ENCODE assay signal across 8 mouse cellular contexts in the genomic region with DNA sequence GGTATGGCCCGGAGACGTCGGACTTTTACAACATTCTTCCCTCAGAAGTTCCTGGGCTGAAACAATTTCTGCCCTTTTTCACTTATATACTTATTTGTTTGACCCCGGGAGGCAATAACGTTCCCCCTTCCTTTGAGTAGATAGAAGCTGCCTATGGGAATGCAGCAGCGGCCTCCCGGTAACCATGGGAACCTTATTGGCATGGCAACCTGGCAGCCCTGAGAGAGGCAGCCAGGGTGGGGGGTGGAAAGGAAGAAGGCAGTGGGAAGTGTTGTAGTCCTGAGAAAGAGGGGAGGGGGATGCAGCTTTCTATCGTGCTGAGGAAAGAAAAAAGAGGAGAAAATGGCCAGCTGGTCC. TPM values are rescaled to one million over a fixed set of nuclear protein-coding genes. Genes with fewer than 3 reads are reported as not detected.
DNase-seq lines count a peak whose midpoint lies in the region; ATAC-seq and TF ChIP-seq lines count a peak whose summit lies in the region.

Gene Fez1 (plus strand): TSS at position 221 of the 357 bp plus-strand sequence.

- H3K4me3 ChIP-seq in embryonic facial prominence, embryonic 11.5 days (ENCODE audit: low read depth, low read length): peak within 1 kb of the TSS; percentile 3; the same call in 1 of the 2 replicates
- peak within 1 kb of the TSS; percentile 14 for H3K4me3 ChIP-seq in hindbrain, postnatal 0 days (ENCODE audit: low read length)
- H3K4me3 ChIP-seq in limb, embryonic 15.5 days: no peak within 1 kb of the TSS
- H3K4me3 ChIP-seq in stomach, embryonic 16.5 days (replicated peaks; ENCODE audit: low read length): no peak within 1 kb of the TSS

- H3K36me3 ChIP-seq in embryonic facial prominence, embryonic 11.5 days (replicated peaks; ENCODE audit: control insufficient read depth, insufficient read depth, low read depth, low read length): no peaks in the 10 kb centered on the region
- no peaks in the 10 kb centered on the region for H3K36me3 ChIP-seq in hindbrain, postnatal 0 days (ENCODE audit: insufficient read depth, low read length)
- H3K36me3 ChIP-seq in limb, embryonic 15.5 days: no peaks in the 10 kb centered on the region
- no peaks in the 10 kb centered on the region for H3K36me3 ChIP-seq in stomach, embryonic 16.5 days (ENCODE audit: control insufficient read depth, insufficient read depth, low read length)

- peak within 1 kb of the TSS; percentile 30 for H3K4me2 ChIP-seq in embryonic facial prominence, embryonic 11.5 days (ENCODE audit: low read depth, low read length)
- peak within 1 kb of the TSS; percentile 57 for H3K4me2 ChIP-seq in hindbrain, postnatal 0 days (ENCODE audit: low read depth, low read length)
- peak within 1 kb of the TSS; percentile 23; the same call in 1 of the 2 replicates for H3K4me2 ChIP-seq in limb, embryonic 15.5 days
- peak within 1 kb of the TSS; percentile 22 for H3K4me2 ChIP-seq in stomach, embryonic 16.5 days (ENCODE audit: low read depth, low read length)

- H3K27me3 ChIP-seq in embryonic facial prominence, embryonic 11.5 days (ENCODE audit: control insufficient read depth, insufficient read depth, low read length): no peaks in the 10 kb centered on the region
- no peaks in the 10 kb centered on the region for H3K27me3 ChIP-seq in hindbrain, postnatal 0 days (ENCODE audit: insufficient read depth, low read length)
- H3K27me3 ChIP-seq in limb, embryonic 15.5 days: no peaks in the 10 kb centered on the region
- no peaks in the 10 kb centered on the region for H3K27me3 ChIP-seq in stomach, embryonic 16.5 days (ENCODE audit: control insufficient read depth, insufficient read depth, low read length)

- H3K9me3 ChIP-seq in embryonic facial prominence, embryonic 11.5 days (replicated peaks; ENCODE audit: control insufficient read depth, low read length): no peaks in the 10 kb centered on the region
- H3K9me3 ChIP-seq in hindbrain, postnatal 0 days (ENCODE audit: low read length): no peaks in the 10 kb centered on the region
- no peaks in the 10 kb centered on the region for H3K9me3 ChIP-seq in limb, embryonic 15.5 days
- H3K9me3 ChIP-seq in stomach, embryonic 16.5 days (replicated peaks; ENCODE audit: control insufficient read depth, low read length): no peaks in the 10 kb centered on the region

- H3K4me1 ChIP-seq in embryonic facial prominence, embryonic 11.5 days (ENCODE audit: control insufficient read depth, insufficient read depth, low read length): no peaks in the 10 kb centered on the region
- H3K4me1 ChIP-seq in hindbrain, postnatal 0 days (ENCODE audit: insufficient read depth, low read length): peaks cover 5% of the 10 kb centered on the region
- peaks cover 4% of the 10 kb centered on the region; the same call in 1 of the 2 replicates for H3K4me1 ChIP-seq in limb, embryonic 15.5 days
- H3K4me1 ChIP-seq in stomach, embryonic 16.5 days (ENCODE audit: control insufficient read depth, insufficient read depth, low read length): 0 out of 2 replicates have a peak, but pooled peaks cover 4% of the 10 kb centered on the region

- 2% methylated on average over 8 of the region's 8 CpGs for WGBS in embryonic facial prominence, embryonic 11.5 days
- WGBS in hindbrain, postnatal 0 days: under 1% methylated on average over 8 of the region's 8 CpGs
- WGBS in limb, embryonic 15.5 days: 5% methylated on average over 8 of the region's 8 CpGs
- 4% methylated on average over 8 of the region's 8 CpGs for WGBS in stomach, embryonic 16.5 days

- no peak for TF ChIP-seq CTCF in hindbrain, postnatal 0 days (IDR thresholded peaks at IDR 0.05; ENCODE audit: low read depth)

- peak within 1 kb of the TSS; percentile 33; the same call in 1 of the 2 replicates for H3K9ac ChIP-seq in embryonic facial prominence, embryonic 11.5 days (replicated peaks; ENCODE audit: low read length)
- peak within 1 kb of the TSS; percentile 14; the same call in 1 of the 2 replicates for H3K9ac ChIP-seq in hindbrain, postnatal 0 days (replicated peaks; ENCODE audit: low read length)
- no peak within 1 kb of the TSS for H3K9ac ChIP-seq in limb, embryonic 15.5 days
- no peak within 1 kb of the TSS for H3K9ac ChIP-seq in stomach, embryonic 16.5 days (ENCODE audit: low read length)

- H3K27ac ChIP-seq in embryonic facial prominence, embryonic 11.5 days (replicated peaks; ENCODE audit: low read depth, low read length): peak within 1 kb of the TSS; percentile 29
- peak within 1 kb of the TSS; percentile 92 for H3K27ac ChIP-seq in hindbrain, postnatal 0 days
- H3K27ac ChIP-seq in limb, embryonic 15.5 days: no peak within 1 kb of the TSS
- no peak within 1 kb of the TSS for H3K27ac ChIP-seq in stomach, embryonic 16.5 days (ENCODE audit: low read length)

- ATAC-seq in embryonic facial prominence, embryonic 11.5 days (replicated peaks; ENCODE audit: insufficient number of reproducible peaks, low FRiP score, low TSS enrichment, low read depth): peak; percentile 96
- peak; percentile 97 for ATAC-seq in hindbrain, postnatal 0 days
- no peak for ATAC-seq in limb, embryonic 15.5 days (ENCODE audit: insufficient number of reproducible peaks, low FRiP score, low TSS enrichment, low read depth)
- peak; percentile 50; the same call in 1 of the 2 replicates for ATAC-seq in stomach, embryonic 16.5 days (ENCODE audit: insufficient read depth, low FRiP score)

- peak; percentile 25 for DNase-seq in adrenal gland, adult 2 months
- no peak for DNase-seq in adrenal gland, adult 18-20 months (ENCODE audit: low spot score in 2 of 2)
- DNase-seq in R1 (ENCODE audit: low read depth, low spot score): peak; percentile 89
- DNase-seq in embryonic facial prominence, embryonic 11.5 days (ENCODE audit: low spot score): peak; percentile 93
- DNase-seq in hindbrain, postnatal 0 days (ENCODE audit: low spot score): peak; percentile 96
- DNase-seq in natural killer cell, adult 2 months (ENCODE audit: low spot score in 2 of 2): no peak

RNA-seq across cellular contexts. Expression of gene Fez1, which starts in this region (rescaled TPM):
- total RNA-seq in adrenal gland, adult 2 months (2021): 1 to 10 TPM; 2.7 to 7.2 TPM
- polyA plus RNA-seq in adrenal gland, adult 2 months (2012; rRNA removed): 0.74 and 0.76 TPM in 2 replicates
- 1 to 10 TPM; 4.0 to 5.9 TPM for total RNA-seq in adrenal gland, adult 18-20 months (2021)
- polyA plus RNA-seq in embryonic facial prominence, embryonic 11.5 days (2014; fragmentation: Nextera tagmentation; extraction: Ambion mirVana): 107 and 110 TPM in 2 replicates
- total RNA-seq in hindbrain, postnatal 0 days (2014; rRNA removed): 237 and 300 TPM in 2 replicates
- 464 and 483 TPM in 2 replicates for polyA plus RNA-seq in hindbrain, postnatal 0 days (2015; fragmentation: Nextera tagmentation; extraction: Ambion mirVana)
- polyA plus RNA-seq in limb, embryonic 15.5 days (2015; fragmentation: Nextera tagmentation; extraction: Ambion mirVana): 42.0 and 44.0 TPM in 2 replicates
- polyA plus RNA-seq in stomach, embryonic 16.5 days (2015; fragmentation: Nextera tagmentation; extraction: Ambion mirVana): 13.1 and 14.4 TPM in 2 replicates

Comparison
In these comparisons a context has a peak if more than half of its experiments do, and no peak if none do; other contexts are left out.
1. RNA of gene Fez1 (total RNA-seq): 237 to 300 TPM in hindbrain, postnatal 0 days; 2.7 to 7.2 TPM in adrenal gland, adult 2 months and 4.0 to 5.9 TPM in adrenal gland, adult 18-20 months; every median in the first group is over 10 times any median in the second.
2. DNase-seq: peak in adrenal gland, adult 2 months (single experiment), R1 (single experiment), embryonic facial prominence, embryonic 11.5 days (single experiment) and hindbrain, postnatal 0 days (single experiment); none in adrenal gland, adult 18-20 months (0 of 2) and natural killer cell, adult 2 months (0 of 2).
3. H3K27ac ChIP-seq: peak in embryonic facial prominence, embryonic 11.5 days (single experiment) and hindbrain, postnatal 0 days (single experiment); none in limb, embryonic 15.5 days (single experiment) and stomach, embryonic 16.5 days (single experiment).
4. H3K4me3 ChIP-seq: peak in embryonic facial prominence, embryonic 11.5 days (single experiment) and hindbrain, postnatal 0 days (single experiment); none in limb, embryonic 15.5 days (single experiment) and stomach, embryonic 16.5 days (single experiment).
5. H3K9ac ChIP-seq: peak in embryonic facial prominence, embryonic 11.5 days (single experiment) and hindbrain, postnatal 0 days (single experiment); none in limb, embryonic 15.5 days (single experiment) and stomach, embryonic 16.5 days (single experiment).
6. Peak in every context shown above with its lines, with median percentiles within 50 percentile points of each other: H3K4me2 ChIP-seq.